Mouse (Mus musculus) G1E (cell line): ENCODE data around the gene Fscn2. TPM values are rescaled to one million over a fixed set of nuclear protein-coding genes. Genes with fewer than 3 reads are reported as not detected.

Source experiments
- ATAC-seq: 2 replicates; pipeline ENCODE4 v1.8.0; 2016; ENCODE audit warnings: mild to moderate bottlenecking; ENCODE audit not compliant: insufficient number of reproducible peaks, poor library complexity, low FRiP score, severe bottlenecking; ENCODE audit errors: extremely low read depth
- DNase-seq: peaks from one replicate; pipeline ENCODE4 v3.0.0; 2012; ENCODE audit warnings: low spot score
- H3K27me3 ChIP-seq: 2 replicates; pipeline ENCODE4 v1.6.1; 2012; ENCODE audit warnings: mild to moderate bottlenecking, low read length, inconsistent platforms; ENCODE audit not compliant: insufficient read depth
- H3K36me3 ChIP-seq: replicated peaks from 2 replicates; pipeline ENCODE3; 2012; ENCODE audit warnings: mild to moderate bottlenecking, inconsistent platforms
- H3K4me1 ChIP-seq: 2 replicates; pipeline ENCODE4 v1.6.1; 2012; ENCODE audit warnings: low read depth, low read length, inconsistent platforms, mixed read lengths; ENCODE audit not compliant: insufficient read depth
- H3K4me3 ChIP-seq: 2 replicates; pipeline ENCODE4 v1.5.1; 2012; ENCODE audit warnings: low read depth, mild to moderate bottlenecking, inconsistent platforms, low read length, moderate library complexity, mixed read lengths
- H3K9me3 ChIP-seq: replicated peaks from 2 replicates; pipeline ENCODE4 v1.6.1; 2012; ENCODE audit warnings: inconsistent platforms
- CTCF ChIP-seq: IDR thresholded peaks from 2 replicates; pipeline ENCODE4 v1.5.1; 2012; ENCODE audit warnings: low read depth, low read length, inconsistent platforms, mixed read lengths
- GATA1 ChIP-seq: IDR thresholded peaks from 2 replicates; pipeline ENCODE4 v1.6.1; 2012; ENCODE audit warnings: borderline replicate concordance, low read length, inconsistent platforms, mixed read lengths
- GATA2 ChIP-seq: IDR thresholded peaks from 2 replicates; pipeline ENCODE4 v1.6.1; 2012; ENCODE audit warnings: low read depth, low read length, inconsistent platforms, borderline replicate concordance
- POLR2AphosphoS5 ChIP-seq: IDR thresholded peaks from 2 replicates; pipeline ENCODE4 v1.6.1; 2012; ENCODE audit warnings: low read depth, low read length, inconsistent platforms; ENCODE audit not compliant: insufficient replicate concordance
- TAL1 ChIP-seq: conservative IDR thresholded peaks from 2 replicates; pipeline ENCODE4 v1.6.1; 2012; ENCODE audit warnings: low read depth, low read length, inconsistent platforms, mixed read lengths
- polyA plus RNA-seq: library from polyadenylated mRNA; stranded (reverse); fragments of >175 nt; gene quantifications from 2 replicates; pipeline ENCODE4 v1.2.3, GENCODE M21; 2012
- total RNA-seq, 2 experiments: library from RNA; stranded (forward) in 1 of 2; stranded (reverse) in 1 of 2; fragments of 200-1000 nt in 1 of 2; fragments of >200 nt in 1 of 2; fragmentation: Nextera tagmentation in 1 of 2; gene quantifications; 2 replicates each; pipeline ENCODE4 v1.2.3; 2014 to 2017

The Fscn2 gene
- total and polyA plus RNA-seq, 3 experiments: 0.11 TPM; not detected in 2

DNA sequence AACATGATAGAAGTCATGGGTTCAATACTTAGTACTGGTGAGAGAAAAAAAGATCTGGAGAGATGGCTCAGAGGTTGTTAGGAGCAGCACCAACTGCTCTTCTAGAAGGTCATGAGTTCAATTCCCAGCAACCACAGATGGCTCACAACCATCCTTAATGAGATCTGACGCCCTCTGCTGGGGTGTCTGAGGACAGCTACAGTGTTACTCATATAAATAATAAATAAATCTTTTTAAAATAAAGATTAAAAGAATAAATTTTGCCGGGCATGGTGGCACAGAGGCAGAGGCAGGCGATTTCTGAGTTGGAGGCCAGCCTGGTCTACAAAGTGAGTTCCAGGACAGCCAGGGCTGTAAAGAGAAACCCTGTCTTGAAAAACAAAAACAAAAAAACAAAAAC, 22.5 kb upstream of the Fscn2 start:
- Histone ChIP-seq H3K27me3 (peaks cover 18% of the 10 kb centered on the region), H3K36me3 (no peaks in the 10 kb centered on the region), H3K4me1 (peaks cover 10% of the 10 kb centered on the region), H3K4me3 (no peak overlapping the region), H3K9me3 (peaks cover 3% of the 10 kb centered on the region; the same call in 1 of the 2 replicates)
- ATAC-seq (no peak), DNase-seq (no peak)
- TF ChIP-seq GATA2 (no peak), POLR2AphosphoS5 (no peak), CTCF (no peak)

DNA sequence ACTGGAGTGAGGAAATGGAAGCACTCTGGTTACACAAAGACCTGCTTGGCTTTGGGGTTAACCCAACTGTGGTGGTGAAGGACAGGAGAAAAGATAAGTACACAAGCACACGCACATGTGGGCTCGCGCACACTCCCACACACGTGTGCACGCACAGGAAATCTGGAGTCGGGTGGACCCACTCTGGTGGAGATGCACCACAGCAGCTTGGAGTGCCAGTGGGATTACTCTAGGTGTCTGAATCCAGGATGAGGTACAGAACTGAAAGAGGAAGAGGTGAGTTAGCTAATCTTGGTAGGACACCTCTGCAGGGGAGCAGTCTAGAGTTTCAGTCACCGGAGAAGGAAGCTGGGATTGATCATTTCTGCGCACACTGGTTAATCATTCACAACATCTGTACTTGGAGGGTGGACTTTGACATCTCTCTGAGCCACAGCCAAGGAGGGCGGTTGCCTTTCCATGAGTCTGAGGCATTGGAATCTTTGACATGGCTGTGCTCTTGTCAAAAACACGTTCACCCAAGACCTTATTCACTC, 21.3 kb upstream of the Fscn2 start:
- H3K4me1 ChIP-seq: peaks cover 10% of the 10 kb centered on the region
- no peaks in the 10 kb centered on the region for H3K9me3 ChIP-seq
- ATAC-seq: no peak
- peaks cover 2% of the 10 kb centered on the region for H3K36me3 ChIP-seq
- DNase-seq: no peak
- no peak for TF ChIP-seq TAL1
- no peak for TF ChIP-seq GATA2
- TF ChIP-seq POLR2AphosphoS5: no peak
- no peak for TF ChIP-seq GATA1
- no peak for TF ChIP-seq CTCF
- H3K4me3 ChIP-seq: no peak overlapping the region; the same call in 1 of the 2 replicates
- H3K27me3 ChIP-seq: peaks cover 18% of the 10 kb centered on the region

GRCm38 (mm10) chr11:120341661-120342060, 19.7 kb upstream of the Fscn2 start:
- H3K27me3 ChIP-seq: peaks cover 9% of the 10 kb centered on the region
- H3K4me1 ChIP-seq: peaks cover 12% of the 10 kb centered on the region
- ATAC-seq (no peak), DNase-seq (no peak)
- peaks cover 12% of the 10 kb centered on the region for H3K36me3 ChIP-seq
- H3K9me3 ChIP-seq: no peaks in the 10 kb centered on the region
- TF ChIP-seq GATA1: no peak
- TF ChIP-seq POLR2AphosphoS5: no peak
- TF ChIP-seq TAL1: no peak
- no peak for TF ChIP-seq CTCF
- no peak for TF ChIP-seq GATA2
- H3K4me3 ChIP-seq: no peak overlapping the region

GRCm38 (mm10) chr11:120342656-120343160, 18.6 kb upstream of the Fscn2 start:
- H3K27me3 ChIP-seq: peaks cover 8% of the 10 kb centered on the region
- H3K36me3 ChIP-seq: peaks cover 18% of the 10 kb centered on the region
- TF ChIP-seq CTCF (no peak), GATA2 (no peak), GATA1 (no peak), TAL1 (no peak), POLR2AphosphoS5 (no peak)
- ATAC-seq (no peak), DNase-seq (no peak)
- peaks cover 18% of the 10 kb centered on the region for H3K4me1 ChIP-seq
- no peaks in the 10 kb centered on the region for H3K9me3 ChIP-seq
- H3K4me3 ChIP-seq: no peak overlapping the region

- H3K9me3 ChIP-seq: no peaks in the 10 kb centered on the region
- H3K36me3 ChIP-seq: peaks cover 18% of the 10 kb centered on the region
- peaks cover 8% of the 10 kb centered on the region for H3K27me3 ChIP-seq
- H3K4me3 ChIP-seq: no peak overlapping the region
- no peak for DNase-seq
- no peak for ATAC-seq
- TF ChIP-seq GATA2: no peak
- TF ChIP-seq CTCF: no peak
- no peak for TF ChIP-seq POLR2AphosphoS5
- TF ChIP-seq GATA1: no peak
- no peak for TF ChIP-seq TAL1
- peaks cover 26% of the 10 kb centered on the region for H3K4me1 ChIP-seq
Measured at GRCm38 (mm10) chr11:120343519-120344309, 17.6 kb upstream of the Fscn2 start.

DNA sequence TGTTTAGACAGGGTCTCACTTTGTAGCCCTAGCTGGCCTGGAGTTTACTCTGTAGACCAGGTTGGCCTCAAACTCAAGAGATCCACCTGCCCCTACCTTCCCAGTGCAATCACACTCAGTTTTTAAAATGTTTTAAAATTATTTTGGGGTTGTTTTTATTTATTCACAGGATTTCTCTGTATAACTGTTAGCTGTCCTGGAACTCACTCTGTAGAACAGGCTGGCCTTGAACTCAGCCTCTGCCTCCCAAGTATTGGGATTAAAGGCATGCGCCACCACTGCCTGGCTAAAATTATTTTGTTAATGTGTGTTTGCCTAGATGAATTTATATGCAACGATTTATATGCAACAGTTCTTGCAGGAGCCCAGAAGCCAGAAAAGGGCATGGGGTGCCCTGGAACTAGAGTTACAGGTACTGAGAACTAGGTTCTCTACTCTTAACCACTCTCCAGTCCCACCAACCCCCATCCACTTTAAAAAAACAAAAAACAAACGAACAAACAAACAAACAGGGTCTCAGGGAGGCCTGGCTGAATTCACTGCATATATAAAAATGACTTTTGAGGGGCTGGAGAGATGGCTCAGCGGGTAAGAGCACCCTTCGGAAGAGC, 16.9 kb upstream of the Fscn2 start:
- Histone ChIP-seq H3K27me3 (peaks cover 13% of the 10 kb centered on the region), H3K36me3 (peaks cover 18% of the 10 kb centered on the region), H3K4me3 (no peak overlapping the region), H3K4me1 (peaks cover 31% of the 10 kb centered on the region), H3K9me3 (no peaks in the 10 kb centered on the region)
- DNase-seq: no peak
- TF ChIP-seq CTCF (no peak), POLR2AphosphoS5 (no peak), GATA2 (no peak), TAL1 (no peak), GATA1 (no peak)
- no peak for ATAC-seq
